Mouse (Mus musculus): ENCODE data around the gene Phlpp1. TPM values are rescaled to one million over a fixed set of nuclear protein-coding genes. Genes with fewer than 3 reads are reported as not detected.

The Phlpp1 gene
- 5.1 and 5.5 TPM in 2 replicates for polyA plus RNA-seq (2016; fragmentation: Nextera tagmentation; extraction: Ambion mirVana)

- Histone ChIP-seq H3K36me3 (replicated peaks) (no peaks in the 10 kb centered on the region), H3K4me1 (peaks cover 49% of the 10 kb centered on the region), H3K9me3 (no peaks in the 10 kb centered on the region), H3K27ac (peak within 1 kb of the TSS; percentile 97), H3K4me3 (peak within 1 kb of the TSS; percentile 92), H3K27me3 (ENCODE audit: poor library complexity, severe bottlenecking) (no peaks in the 10 kb centered on the region)
- DNase-seq (ENCODE audit: extremely low spot score, low spot score) = peak; percentile 100
- WGBS = 2% methylated on average over 112 of the region's 113 CpGs
Observed at GRCm38 (mm10) chr1:106171241-106172220, at the start of gene Phlpp1. Phlpp1 (plus strand) TSS chr1:106171752.

- Histone ChIP-seq H3K9me3 (no peaks in the 10 kb centered on the region), H3K27me3 (ENCODE audit: poor library complexity, severe bottlenecking) (no peaks in the 10 kb centered on the region), H3K36me3 (replicated peaks) (no peaks in the 10 kb centered on the region), H3K4me1 (no peaks in the 10 kb centered on the region), H3K4me3 (no peak overlapping the region), H3K27ac (no peak overlapping the region)
- DNase-seq (ENCODE audit: extremely low spot score, low spot score) = no peak
- WGBS = 91% methylated on average over 3 of the region's 3 CpGs
Observed at GRCm38 (mm10) chr1:106126601-106127000, 45.0 kb upstream of the Phlpp1 start.

GRCm38 (mm10) chr1:106131697-106132349 is 39.7 kb upstream of the Phlpp1 start:
- H3K27ac ChIP-seq = no peak overlapping the region
- H3K27me3 ChIP-seq (ENCODE audit: poor library complexity, severe bottlenecking) = no peaks in the 10 kb centered on the region
- no peaks in the 10 kb centered on the region for H3K9me3 ChIP-seq
- peaks cover 7% of the 10 kb centered on the region; the same call in 1 of the 2 replicates for H3K4me1 ChIP-seq
- no peak overlapping the region for H3K4me3 ChIP-seq
- 76% methylated on average over 4 of the region's 4 CpGs for WGBS
- no peaks in the 10 kb centered on the region for H3K36me3 ChIP-seq (replicated peaks)
- no peak for DNase-seq (ENCODE audit: extremely low spot score, low spot score)

GRCm38 (mm10) chr1:106132350-106132700 is 39.2 kb upstream of the Phlpp1 start:
- Histone ChIP-seq H3K4me3 (no peak overlapping the region), H3K4me1 (peaks cover 7% of the 10 kb centered on the region; the same call in 1 of the 2 replicates), H3K36me3 (replicated peaks) (no peaks in the 10 kb centered on the region), H3K9me3 (no peaks in the 10 kb centered on the region), H3K27ac (no peak overlapping the region), H3K27me3 (ENCODE audit: poor library complexity, severe bottlenecking) (no peaks in the 10 kb centered on the region)
- DNase-seq (ENCODE audit: extremely low spot score, low spot score) = no peak
- WGBS = 79% methylated on average over 4 of the region's 4 CpGs

GRCm38 (mm10) chr1:106138691-106139090 is 32.9 kb upstream of the Phlpp1 start:
- no peaks in the 10 kb centered on the region for H3K4me1 ChIP-seq
- WGBS = 91% methylated on average over 2 of the region's 2 CpGs
- no peak overlapping the region for H3K27ac ChIP-seq
- H3K9me3 ChIP-seq = no peaks in the 10 kb centered on the region
- H3K27me3 ChIP-seq (ENCODE audit: poor library complexity, severe bottlenecking) = no peaks in the 10 kb centered on the region
- H3K4me3 ChIP-seq = no peak overlapping the region
- DNase-seq (ENCODE audit: extremely low spot score, low spot score) = no peak
- H3K36me3 ChIP-seq (replicated peaks) = no peaks in the 10 kb centered on the region

- WGBS = 75% methylated on average over 1 of the region's 1 CpGs
Observed at GRCm38 (mm10) chr1:106139137-106139536, 32.4 kb upstream of the Phlpp1 start.

GRCm38 (mm10) chr1:106142010-106142409 is 29.5 kb upstream of the Phlpp1 start:
- H3K4me3 ChIP-seq = no peak overlapping the region
- 80% methylated on average over 1 of the region's 1 CpGs for WGBS
- H3K27ac ChIP-seq = no peak overlapping the region
- no peaks in the 10 kb centered on the region for H3K9me3 ChIP-seq
- no peaks in the 10 kb centered on the region for H3K27me3 ChIP-seq (ENCODE audit: poor library complexity, severe bottlenecking)
- H3K36me3 ChIP-seq (replicated peaks) = no peaks in the 10 kb centered on the region
- H3K4me1 ChIP-seq = no peaks in the 10 kb centered on the region
- DNase-seq (ENCODE audit: extremely low spot score, low spot score) = no peak

More at GRCm38 (mm10) chr1:106139137-106139536, 32.4 kb upstream of the Phlpp1 start:
- Histone ChIP-seq H3K27me3 (ENCODE audit: poor library complexity, severe bottlenecking) (no peaks in the 10 kb centered on the region), H3K9me3 (no peaks in the 10 kb centered on the region), H3K4me1 (no peaks in the 10 kb centered on the region), H3K27ac (no peak overlapping the region), H3K4me3 (no peak overlapping the region), H3K36me3 (replicated peaks) (no peaks in the 10 kb centered on the region)
- no peak for DNase-seq (ENCODE audit: extremely low spot score, low spot score)

- 98% methylated on average over 2 of the region's 2 CpGs for WGBS
- Histone ChIP-seq H3K4me1 (peaks cover 13% of the 10 kb centered on the region), H3K27me3 (ENCODE audit: poor library complexity, severe bottlenecking) (no peaks in the 10 kb centered on the region), H3K27ac (no peak overlapping the region), H3K4me3 (no peak overlapping the region), H3K9me3 (no peaks in the 10 kb centered on the region), H3K36me3 (replicated peaks) (no peaks in the 10 kb centered on the region)
- no peak for DNase-seq (ENCODE audit: extremely low spot score, low spot score)
Observed at GRCm38 (mm10) chr1:106144534-106144933, 27.0 kb upstream of the Phlpp1 start.

- Histone ChIP-seq H3K4me1 (peaks cover 13% of the 10 kb centered on the region), H3K27ac (no peak overlapping the region), H3K9me3 (no peaks in the 10 kb centered on the region), H3K27me3 (ENCODE audit: poor library complexity, severe bottlenecking) (no peaks in the 10 kb centered on the region), H3K4me3 (no peak overlapping the region), H3K36me3 (replicated peaks) (no peaks in the 10 kb centered on the region)
- no peak for DNase-seq (ENCODE audit: extremely low spot score, low spot score)
- 52% methylated on average over 1 of the region's 1 CpGs for WGBS
Observed at GRCm38 (mm10) chr1:106145055-106145454, 26.5 kb upstream of the Phlpp1 start.

GRCm38 (mm10) chr1:106145565-106146190 is 25.9 kb upstream of the Phlpp1 start:
- Histone ChIP-seq H3K27me3 (ENCODE audit: poor library complexity, severe bottlenecking) (no peaks in the 10 kb centered on the region), H3K4me3 (no peak overlapping the region), H3K27ac (no peak overlapping the region), H3K9me3 (no peaks in the 10 kb centered on the region), H3K36me3 (replicated peaks) (no peaks in the 10 kb centered on the region), H3K4me1 (peaks cover 13% of the 10 kb centered on the region)
- 89% methylated on average over 4 of the region's 4 CpGs for WGBS
- no peak for DNase-seq (ENCODE audit: extremely low spot score, low spot score)

- peak overlapping the region; percentile 44; the same call in 1 of the 2 replicates for H3K27ac ChIP-seq
Observed at GRCm38 (mm10) chr1:106148386-106149380, 22.9 kb upstream of the Phlpp1 start.

GRCm38 (mm10) chr1:106151846-106152245 is 19.7 kb upstream of the Phlpp1 start:
- Histone ChIP-seq H3K4me3 (no peak overlapping the region), H3K27ac (no peak overlapping the region), H3K36me3 (replicated peaks) (no peaks in the 10 kb centered on the region), H3K27me3 (ENCODE audit: poor library complexity, severe bottlenecking) (no peaks in the 10 kb centered on the region), H3K9me3 (no peaks in the 10 kb centered on the region), H3K4me1 (peaks cover 16% of the 10 kb centered on the region)
- DNase-seq (ENCODE audit: extremely low spot score, low spot score) = no peak
- WGBS = 80% methylated on average over 12 of the region's 12 CpGs

More at GRCm38 (mm10) chr1:106148386-106149380, 22.9 kb upstream of the Phlpp1 start:
- no peak overlapping the region for H3K4me3 ChIP-seq
- WGBS = 78% methylated on average over 17 of the region's 17 CpGs
- no peaks in the 10 kb centered on the region for H3K9me3 ChIP-seq
- peaks cover 13% of the 10 kb centered on the region for H3K4me1 ChIP-seq
- no peaks in the 10 kb centered on the region for H3K36me3 ChIP-seq (replicated peaks)
- no peaks in the 10 kb centered on the region for H3K27me3 ChIP-seq (ENCODE audit: poor library complexity, severe bottlenecking)
- no peak for DNase-seq (ENCODE audit: extremely low spot score, low spot score)

Measured in forebrain, embryonic 10.5 days (tissue).